Mouse (Mus musculus) adrenal gland, adult 18-20 months (tissue): ENCODE measurements around the gene Jph3. TPM values are rescaled to one million over a fixed set of nuclear protein-coding genes. Genes with fewer than 3 reads are reported as not detected.

Source experiments
- DNase-seq, 2 experiments: peaks; one replicate each; pipeline ENCODE4 v3.0.0; 2021 to 2022; ENCODE audit warnings: low spot score in 2 of 2
- long read RNA-seq, 2 experiments: library from polyadenylated mRNA; stranded (forward); transcript quantifications; one replicate each; pipeline ENCODE4 v2.0.0; 2021
- total RNA-seq, 2 experiments: library from RNA; stranded (reverse); gene quantifications; 1 replicate in 1 of 2; 2 replicates in 1 of 2; pipeline ENCODE4 v1.2.3; 2021

Jph3 gene
- total RNA-seq = 1 to 10 TPM; 2.3 to 3.3 TPM
- long read RNA-seq, experiment 1 = 0 reads
- long read RNA-seq, experiment 2, partial matches to known transcripts = 2 of 2 reads
- long read RNA-seq, experiment 2, other reads (novel, unspliced or antisense) = 0 of 2 reads

- no peak for DNase-seq
Observed at GRCm38 (mm10) chr8:121729323-121729722, at the start of gene Jph3. Gene Jph3, plus strand, starts transcription at chr8:121729623.

- DNase-seq = no peak
Observed at GRCm38 (mm10) chr8:121680896-121681295, 48.5 kb upstream of the Jph3 start.

- no peak for DNase-seq
Observed at GRCm38 (mm10) chr8:121681457-121681856, 48.0 kb upstream of the Jph3 start.

- no peak for DNase-seq
Observed at GRCm38 (mm10) chr8:121683083-121683832, 46.2 kb upstream of the Jph3 start.

GRCm38 (mm10) chr8:121685419-121685818 lies 44.0 kb upstream of the Jph3 start:
- DNase-seq = peak; percentile 60 to 73

GRCm38 (mm10) chr8:121687455-121688161 lies 41.8 kb upstream of the Jph3 start:
- no peak for DNase-seq

- DNase-seq = no peak
Observed at GRCm38 (mm10) chr8:121688496-121688895, 40.9 kb upstream of the Jph3 start.

- DNase-seq = peak; percentile 54 to 65
Observed at GRCm38 (mm10) chr8:121694453-121694852, 35.0 kb upstream of the Jph3 start.

- DNase-seq = peak; percentile 54 to 67
Observed at GRCm38 (mm10) chr8:121695585-121696184, 33.7 kb upstream of the Jph3 start.

GRCm38 (mm10) chr8:121697735-121698614 lies 31.4 kb upstream of the Jph3 start:
- no peak for DNase-seq

GRCm38 (mm10) chr8:121698615-121699101 lies 30.8 kb upstream of the Jph3 start:
- DNase-seq = no peak

- no peak for DNase-seq
Observed at GRCm38 (mm10) chr8:121699936-121700335, 29.5 kb upstream of the Jph3 start.

- no peak for DNase-seq
Observed at GRCm38 (mm10) chr8:121705174-121705573, 24.2 kb upstream of the Jph3 start.

- DNase-seq = no peak
Observed at GRCm38 (mm10) chr8:121706956-121707355, 22.5 kb upstream of the Jph3 start.

- no peak for DNase-seq
Observed at GRCm38 (mm10) chr8:121708406-121708805, 21.0 kb upstream of the Jph3 start.

GRCm38 (mm10) chr8:121717502-121717901 lies 11.9 kb upstream of the Jph3 start:
- no peak for DNase-seq

GRCm38 (mm10) chr8:121717982-121718425 lies 11.4 kb upstream of the Jph3 start:
- DNase-seq = peak; percentile 68 to 74

GRCm38 (mm10) chr8:121718925-121719324 lies 10.5 kb upstream of the Jph3 start:
- DNase-seq = no peak

GRCm38 (mm10) chr8:121721072-121721471 lies 8.4 kb upstream of the Jph3 start:
- DNase-seq = no peak

- DNase-seq = no peak
Observed at GRCm38 (mm10) chr8:121723846-121724245, 5.6 kb upstream of the Jph3 start.

GRCm38 (mm10) chr8:121727164-121727563 lies 2.3 kb upstream of the Jph3 start:
- DNase-seq = no peak
